Mouse (Mus musculus) liver, adult 2 months (tissue): ENCODE data around the gene Endov. TPM values are rescaled to one million over a fixed set of nuclear protein-coding genes. Genes with fewer than 3 reads are reported as not detected.

Source experiments
- DNase-seq: peaks from one replicate; pipeline ENCODE4 v3.0.0-alpha.2; 2011; ENCODE audit warnings: low read depth, low spot score; ENCODE audit errors: extremely low read depth
- H3K27ac ChIP-seq: fragments of 200-500 bp; replicated peaks from 2 replicates; pipeline ENCODE4 v1.5.1; 2012; ENCODE audit warnings: low read depth, mild to moderate bottlenecking, control low read depth, inconsistent platforms, low read length; ENCODE audit not compliant: insufficient read depth
- H3K27me3 ChIP-seq: fragments of 200-500 bp; 2 replicates; pipeline ENCODE4 v1.6.1; 2012; ENCODE audit warnings: mild to moderate bottlenecking, moderate library complexity, low read length, inconsistent platforms; ENCODE audit not compliant: control insufficient read depth, insufficient read depth
- H3K36me3 ChIP-seq: fragments of 200-500 bp; 2 replicates; pipeline ENCODE4 v1.6.1; 2012; ENCODE audit warnings: low read length, inconsistent platforms; ENCODE audit not compliant: control insufficient read depth, insufficient read depth
- H3K4me1 ChIP-seq: fragments of 200-500 bp; 2 replicates; pipeline ENCODE4 v1.6.1; 2011; ENCODE audit warnings: low read length; ENCODE audit not compliant: control insufficient read depth, insufficient read depth
- H3K4me3 ChIP-seq: fragments of 200-500 bp; 2 replicates; pipeline ENCODE4 v1.5.1; 2011; ENCODE audit warnings: low read depth, mild to moderate bottlenecking, control low read depth, low read length, moderate library complexity; ENCODE audit not compliant: insufficient read depth
- H3K79me2 ChIP-seq: fragments of 200-500 bp; 2 replicates; pipeline ENCODE4 v1.6.1; 2012; ENCODE audit warnings: inconsistent platforms, mild to moderate bottlenecking, low read length, moderate library complexity; ENCODE audit not compliant: control insufficient read depth, insufficient read depth
- H3K9ac ChIP-seq: fragments of 200-500 bp; 2 replicates; pipeline ENCODE4 v1.6.1; 2012; ENCODE audit warnings: low read depth, mild to moderate bottlenecking, control low read depth, inconsistent platforms, low read length
- CTCF ChIP-seq: fragments of 200-500 bp; IDR thresholded peaks from 2 replicates; pipeline ENCODE4 v1.5.1; 2011; ENCODE audit warnings: low read depth, low read length, control low read depth
- POLR2A ChIP-seq: fragments of 200-500 bp; IDR thresholded peaks from 2 replicates; pipeline ENCODE4 v1.6.1; 2011; ENCODE audit warnings: low read length, control low read depth; ENCODE audit not compliant: insufficient read depth; ENCODE audit errors: extremely low read depth
- WGBS: fragments of 180-500 bp; shearing (Covaris S2); methylation state at CpG from one replicate; pipeline ENCODE4 v1.1.7; 2018; 5-methylcytosine and 5-hydroxymethylcytosine counted together
- polyA plus RNA-seq: library from polyadenylated mRNA; depleted of rRNA; stranded (reverse); fragments of >200 nt; gene quantifications from 2 replicates; pipeline ENCODE4 v1.2.3, GENCODE M21; 2012
- total RNA-seq: library from RNA; depleted of rRNA; stranded (reverse); fragments of >200 nt; gene quantifications from 2 replicates; pipeline ENCODE4 v1.2.3, GENCODE M21; 2014

The Endov gene
- total and polyA plus RNA-seq, 2 experiments = 2.3 to 9.8 TPM

DNA sequence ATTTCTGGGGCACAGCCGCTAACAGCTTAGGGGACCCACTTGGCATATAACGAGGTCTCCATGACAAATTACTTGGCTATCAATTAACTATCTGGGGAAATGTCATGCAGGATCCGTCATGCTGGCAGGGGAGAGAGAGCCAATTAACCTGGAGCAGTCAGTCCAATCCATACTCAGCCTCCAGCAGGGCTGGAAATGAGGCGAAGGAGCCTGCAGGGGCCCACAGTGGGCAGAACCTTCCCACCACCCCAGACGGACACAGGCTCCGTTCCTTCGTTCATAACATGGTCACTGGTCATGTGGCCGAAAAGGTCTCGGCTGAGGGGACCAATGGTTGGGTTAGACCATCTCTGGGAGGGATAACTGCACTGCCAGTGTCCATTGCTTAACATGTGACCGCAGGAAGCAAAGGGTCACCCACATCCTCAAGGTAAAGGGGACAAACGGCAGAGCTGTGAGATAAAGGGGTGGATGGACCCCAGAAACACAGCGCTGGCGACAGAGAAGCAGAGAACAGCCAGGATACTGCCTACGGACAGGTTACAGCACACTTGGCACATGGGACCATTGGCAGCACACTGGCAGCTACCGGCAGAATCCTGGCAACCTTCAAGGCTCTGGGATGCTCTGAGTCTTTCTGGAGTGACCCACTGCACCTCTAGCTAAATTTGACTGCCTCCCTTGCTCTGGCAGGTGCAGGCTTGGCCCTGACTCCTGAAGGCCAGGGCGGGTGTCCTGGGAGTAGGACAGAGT, 23.1 kb downstream of the Endov start:
- H3K27me3 ChIP-seq = no peaks in the 10 kb centered on the region
- no peak overlapping the region for H3K27ac ChIP-seq
- H3K9ac ChIP-seq = no peak overlapping the region
- no peak for DNase-seq
- no peaks in the 10 kb centered on the region for H3K36me3 ChIP-seq
- H3K4me1 ChIP-seq = no peaks in the 10 kb centered on the region
- WGBS = 54% methylated on average over 16 of the region's 16 CpGs
- no peak for TF ChIP-seq POLR2A
- no peak for TF ChIP-seq CTCF
- no peaks in the 10 kb centered on the region for H3K79me2 ChIP-seq
- H3K4me3 ChIP-seq = no peak overlapping the region

DNA sequence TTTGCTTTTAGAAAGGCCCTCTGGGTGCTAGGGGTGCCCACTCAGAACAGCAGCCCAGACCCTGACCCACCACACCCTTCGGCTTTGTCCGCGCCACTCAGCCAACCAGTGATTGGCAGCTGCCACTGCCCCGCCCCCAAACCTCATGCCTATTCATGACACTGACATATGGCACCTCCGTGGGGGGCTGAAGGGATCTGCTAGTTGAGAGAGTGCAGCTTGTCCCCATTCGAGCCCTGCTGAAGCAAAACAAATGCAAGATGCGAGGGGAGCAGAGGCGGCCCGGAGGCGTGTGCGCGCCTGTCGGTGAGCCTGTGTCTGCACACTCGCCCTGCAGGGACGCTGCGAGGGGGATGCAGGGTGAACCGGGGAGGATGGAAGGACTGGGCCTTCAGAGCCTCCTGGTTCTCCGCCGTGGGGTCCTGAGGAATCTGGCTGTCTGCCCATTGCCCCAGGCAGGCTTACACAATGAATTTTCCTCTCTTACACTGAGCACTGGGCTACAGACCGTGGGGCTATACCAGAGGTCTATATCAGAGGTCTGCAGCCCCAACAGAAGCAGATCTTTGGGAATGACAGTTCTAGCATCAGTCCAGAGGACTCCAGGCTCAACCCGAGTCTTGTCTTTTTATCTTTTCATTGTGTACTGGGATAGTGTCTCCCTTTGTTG, 24.0 kb downstream of the Endov start:
- no peak for DNase-seq
- Histone ChIP-seq H3K9ac (no peak overlapping the region), H3K4me3 (no peak overlapping the region), H3K27me3 (no peaks in the 10 kb centered on the region), H3K27ac (no peak overlapping the region), H3K79me2 (no peaks in the 10 kb centered on the region), H3K36me3 (no peaks in the 10 kb centered on the region), H3K4me1 (no peaks in the 10 kb centered on the region)
- WGBS = 16% methylated on average over 21 of the region's 21 CpGs
- TF ChIP-seq POLR2A (no peak), CTCF (no peak)

DNA sequence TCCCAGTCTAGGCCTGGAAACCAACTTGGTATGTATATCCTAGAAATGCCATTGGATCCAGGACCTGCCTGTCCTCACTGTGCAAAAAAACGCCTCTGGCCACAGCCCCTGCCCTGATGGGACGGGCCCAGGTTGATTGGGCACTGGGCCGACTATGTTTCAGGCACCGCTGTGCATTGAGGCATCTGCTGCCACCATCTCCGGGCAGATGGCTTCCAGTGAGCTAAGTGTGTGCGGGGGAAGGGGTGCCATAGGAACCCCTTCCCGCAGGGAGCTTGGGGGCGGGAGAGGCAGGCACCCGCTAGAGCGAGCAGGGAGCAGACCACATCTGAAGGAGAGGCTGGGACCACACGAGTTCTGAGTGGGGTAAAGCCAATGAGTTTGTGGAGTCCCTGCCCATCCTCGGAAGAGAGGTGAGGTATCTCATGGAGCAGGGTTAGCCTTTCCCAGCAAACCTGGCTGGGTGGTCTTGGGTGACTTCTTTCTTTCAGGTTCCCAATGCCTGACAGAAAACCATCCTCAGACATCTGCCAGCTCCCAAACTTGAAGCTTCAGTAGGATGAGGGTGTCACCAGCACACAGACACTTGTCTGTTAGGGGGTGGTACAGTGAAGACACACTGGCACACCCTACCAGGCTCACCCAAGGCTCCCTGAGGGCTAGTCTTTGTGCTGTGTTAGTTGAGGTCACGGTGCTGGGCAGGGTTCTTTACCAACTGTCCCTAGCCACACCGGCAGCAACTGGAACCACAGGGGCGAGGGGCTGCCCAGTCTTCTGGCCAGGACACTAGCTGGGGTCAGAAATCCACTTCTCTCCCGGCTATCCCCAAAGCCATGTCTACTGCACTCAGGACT, 24.9 kb downstream of the Endov start:
- H3K4me1 ChIP-seq = no peaks in the 10 kb centered on the region
- H3K9ac ChIP-seq = no peak overlapping the region
- H3K27ac ChIP-seq = no peak overlapping the region
- WGBS = 86% methylated on average over 16 of the region's 16 CpGs
- H3K79me2 ChIP-seq = no peaks in the 10 kb centered on the region
- H3K36me3 ChIP-seq = no peaks in the 10 kb centered on the region
- no peak overlapping the region for H3K4me3 ChIP-seq
- no peak for DNase-seq
- H3K27me3 ChIP-seq = no peaks in the 10 kb centered on the region
- TF ChIP-seq POLR2A = no peak
- no peak for TF ChIP-seq CTCF

DNA sequence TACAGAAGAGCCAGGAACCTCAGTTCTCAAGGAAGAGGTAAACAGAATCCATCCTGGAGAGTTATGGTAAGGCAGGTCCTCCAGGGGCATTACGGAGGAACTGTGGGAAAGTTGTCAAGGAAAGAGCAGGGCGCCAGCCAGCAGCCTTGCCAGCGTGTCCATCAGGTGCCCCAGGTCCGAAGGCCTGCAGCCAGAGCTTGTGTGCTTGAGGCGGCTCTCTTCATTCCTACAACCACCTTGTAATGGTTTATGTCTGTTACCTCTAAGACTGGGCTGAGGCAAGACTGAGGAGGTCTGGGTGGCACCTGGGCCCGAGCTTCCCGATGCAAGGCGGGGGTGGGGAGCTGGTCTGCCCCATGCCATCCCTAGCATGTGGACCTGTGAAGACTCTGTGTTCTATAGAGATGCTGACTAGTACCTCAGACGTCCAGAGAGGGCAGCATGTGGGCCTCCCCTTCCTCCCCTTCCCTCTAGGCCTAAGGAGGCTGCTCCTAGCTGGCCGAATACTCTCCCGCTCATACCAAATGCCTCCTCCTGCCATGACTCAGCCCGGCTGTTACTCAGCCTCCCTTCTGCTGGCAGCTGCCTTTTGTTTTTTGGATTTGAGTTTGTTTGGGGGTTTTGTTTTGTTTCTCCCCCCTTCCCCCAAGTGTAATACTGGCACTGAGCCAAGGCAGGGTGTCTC, 25.7 kb downstream of the Endov start:
- H3K9ac ChIP-seq = no peak overlapping the region
- H3K27ac ChIP-seq = no peak overlapping the region
- no peaks in the 10 kb centered on the region for H3K36me3 ChIP-seq
- WGBS = 85% methylated on average over 12 of the region's 12 CpGs
- TF ChIP-seq POLR2A = no peak
- no peak for TF ChIP-seq CTCF
- H3K4me3 ChIP-seq = no peak overlapping the region
- no peaks in the 10 kb centered on the region for H3K4me1 ChIP-seq
- H3K27me3 ChIP-seq = no peaks in the 10 kb centered on the region
- DNase-seq = no peak
- H3K79me2 ChIP-seq = no peaks in the 10 kb centered on the region

DNA sequence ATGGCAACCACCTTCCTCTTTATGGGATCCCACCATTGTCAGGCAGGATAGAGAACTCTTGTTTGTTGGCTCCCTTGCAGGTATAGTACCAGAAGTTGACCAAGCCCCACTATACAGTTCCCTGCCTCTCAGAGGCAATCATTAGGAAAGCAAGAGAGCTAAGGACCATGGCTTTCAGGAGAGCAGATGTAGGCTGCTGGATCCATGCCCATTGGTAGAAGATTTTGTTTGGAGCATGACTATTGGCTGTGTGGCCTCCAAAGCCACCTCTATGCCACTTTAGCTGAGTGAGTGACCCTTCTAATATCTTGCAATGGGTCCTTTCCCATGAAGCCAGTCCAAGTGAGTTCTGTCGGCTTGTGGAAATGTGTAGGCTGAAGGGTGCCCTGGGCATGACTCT, 28.2 kb downstream of the Endov start:
- DNase-seq = no peak
- WGBS = 97% methylated on average over 1 of the region's 1 CpGs
- TF ChIP-seq POLR2A (no peak), CTCF (no peak)
- H3K4me3 ChIP-seq = no peak overlapping the region
- H3K4me1 ChIP-seq = no peaks in the 10 kb centered on the region
- no peaks in the 10 kb centered on the region for H3K79me2 ChIP-seq
- H3K27me3 ChIP-seq = no peaks in the 10 kb centered on the region
- no peak overlapping the region for H3K9ac ChIP-seq
- no peak overlapping the region for H3K27ac ChIP-seq
- no peaks in the 10 kb centered on the region for H3K36me3 ChIP-seq
